Mouse (Mus musculus): ENCODE data around the gene Adora3. TPM values are rescaled to one million over a fixed set of nuclear protein-coding genes. Genes with fewer than 3 reads are reported as not detected.

Gene Adora3
- polyA plus RNA-seq, 1 experiment: 0.19 TPM

- Histone ChIP-seq H3K27ac (ENCODE audit: insufficient read depth, low read depth, low read length) (no peak overlapping the region), H3K36me3 (ENCODE audit: control insufficient read depth, insufficient read depth, low read length) (no peaks in the 10 kb centered on the region), H3K4me1 (ENCODE audit: control insufficient read depth, insufficient read depth, low read length) (no peaks in the 10 kb centered on the region), H3K4me3 (ENCODE audit: insufficient read depth, low read depth, low read length) (no peak overlapping the region), H3K27me3 (replicated peaks; ENCODE audit: control insufficient read depth, insufficient read depth, low read length) (no peaks in the 10 kb centered on the region)
- DNase-seq: no peak
- TF ChIP-seq CTCF (conservative IDR thresholded peaks at IDR 0.05; ENCODE audit: insufficient read depth, insufficient read length, low read depth, low read length) (no peak), POLR2A (IDR thresholded peaks at IDR 0.05; ENCODE audit: low read depth, low read length) (no peak)
- 74% methylated on average over 6 of the region's 6 CpGs for WGBS
Measured at GRCm38 (mm10) chr3:105900266-105900665, 29.6 kb downstream of the Adora3 start.

GRCm38 (mm10) chr3:105900716-105901115 is 30.1 kb downstream of the Adora3 start:
- 63% methylated on average over 3 of the region's 3 CpGs for WGBS
- DNase-seq: peak; percentile 17
- no peaks in the 10 kb centered on the region for H3K4me1 ChIP-seq (ENCODE audit: control insufficient read depth, insufficient read depth, low read length)
- H3K27ac ChIP-seq (ENCODE audit: insufficient read depth, low read depth, low read length): no peak overlapping the region
- H3K36me3 ChIP-seq (ENCODE audit: control insufficient read depth, insufficient read depth, low read length): no peaks in the 10 kb centered on the region
- TF ChIP-seq CTCF (conservative IDR thresholded peaks at IDR 0.05; ENCODE audit: insufficient read depth, insufficient read length, low read depth, low read length) (no peak), POLR2A (IDR thresholded peaks at IDR 0.05; ENCODE audit: low read depth, low read length) (no peak)
- H3K4me3 ChIP-seq (ENCODE audit: insufficient read depth, low read depth, low read length): no peak overlapping the region
- no peaks in the 10 kb centered on the region for H3K27me3 ChIP-seq (replicated peaks; ENCODE audit: control insufficient read depth, insufficient read depth, low read length)

GRCm38 (mm10) chr3:105901468-105901867 is 30.8 kb downstream of the Adora3 start:
- no peak for DNase-seq
- TF ChIP-seq POLR2A (IDR thresholded peaks at IDR 0.05; ENCODE audit: low read depth, low read length): no peak
- TF ChIP-seq CTCF (conservative IDR thresholded peaks at IDR 0.05; ENCODE audit: insufficient read depth, insufficient read length, low read depth, low read length): no peak
- no peak overlapping the region for H3K27ac ChIP-seq (ENCODE audit: insufficient read depth, low read depth, low read length)
- no peak overlapping the region for H3K4me3 ChIP-seq (ENCODE audit: insufficient read depth, low read depth, low read length)
- H3K4me1 ChIP-seq (ENCODE audit: control insufficient read depth, insufficient read depth, low read length): no peaks in the 10 kb centered on the region
- no peaks in the 10 kb centered on the region for H3K27me3 ChIP-seq (replicated peaks; ENCODE audit: control insufficient read depth, insufficient read depth, low read length)
- H3K36me3 ChIP-seq (ENCODE audit: control insufficient read depth, insufficient read depth, low read length): no peaks in the 10 kb centered on the region
- WGBS: 82% methylated on average over 4 of the region's 4 CpGs

GRCm38 (mm10) chr3:105904213-105904612 is 33.6 kb downstream of the Adora3 start:
- no peaks in the 10 kb centered on the region for H3K4me1 ChIP-seq (ENCODE audit: control insufficient read depth, insufficient read depth, low read length)
- no peak for TF ChIP-seq POLR2A (IDR thresholded peaks at IDR 0.05; ENCODE audit: low read depth, low read length)
- no peak for TF ChIP-seq CTCF (conservative IDR thresholded peaks at IDR 0.05; ENCODE audit: insufficient read depth, insufficient read length, low read depth, low read length)
- H3K27me3 ChIP-seq (replicated peaks; ENCODE audit: control insufficient read depth, insufficient read depth, low read length): no peaks in the 10 kb centered on the region
- no peak overlapping the region for H3K4me3 ChIP-seq (ENCODE audit: insufficient read depth, low read depth, low read length)
- H3K27ac ChIP-seq (ENCODE audit: insufficient read depth, low read depth, low read length): no peak overlapping the region
- H3K36me3 ChIP-seq (ENCODE audit: control insufficient read depth, insufficient read depth, low read length): no peaks in the 10 kb centered on the region
- WGBS: 75% methylated on average over 4 of the region's 4 CpGs
- no peak for DNase-seq

GRCm38 (mm10) chr3:105904721-105905120 is 34.1 kb downstream of the Adora3 start:
- no peaks in the 10 kb centered on the region for H3K4me1 ChIP-seq (ENCODE audit: control insufficient read depth, insufficient read depth, low read length)
- H3K27ac ChIP-seq (ENCODE audit: insufficient read depth, low read depth, low read length): no peak overlapping the region
- no peaks in the 10 kb centered on the region for H3K27me3 ChIP-seq (replicated peaks; ENCODE audit: control insufficient read depth, insufficient read depth, low read length)
- no peaks in the 10 kb centered on the region for H3K36me3 ChIP-seq (ENCODE audit: control insufficient read depth, insufficient read depth, low read length)
- no peak for DNase-seq
- TF ChIP-seq CTCF (conservative IDR thresholded peaks at IDR 0.05; ENCODE audit: insufficient read depth, insufficient read length, low read depth, low read length): no peak
- no peak for TF ChIP-seq POLR2A (IDR thresholded peaks at IDR 0.05; ENCODE audit: low read depth, low read length)
- WGBS: 90% methylated on average over 9 of the region's 9 CpGs
- no peak overlapping the region for H3K4me3 ChIP-seq (ENCODE audit: insufficient read depth, low read depth, low read length)

GRCm38 (mm10) chr3:105907956-105908655 is 37.4 kb downstream of the Adora3 start:
- Histone ChIP-seq H3K4me1 (ENCODE audit: control insufficient read depth, insufficient read depth, low read length) (no peaks in the 10 kb centered on the region), H3K36me3 (ENCODE audit: control insufficient read depth, insufficient read depth, low read length) (no peaks in the 10 kb centered on the region), H3K27ac (ENCODE audit: insufficient read depth, low read depth, low read length) (no peak overlapping the region), H3K4me3 (ENCODE audit: insufficient read depth, low read depth, low read length) (no peak overlapping the region), H3K27me3 (replicated peaks; ENCODE audit: control insufficient read depth, insufficient read depth, low read length) (no peaks in the 10 kb centered on the region)
- no peak for DNase-seq
- WGBS: 38% methylated on average over 9 of the region's 9 CpGs
- TF ChIP-seq CTCF (conservative IDR thresholded peaks at IDR 0.05; ENCODE audit: insufficient read depth, insufficient read length, low read depth, low read length): no peak
- no peak for TF ChIP-seq POLR2A (IDR thresholded peaks at IDR 0.05; ENCODE audit: low read depth, low read length)

- WGBS: 89% methylated on average over 4 of the region's 4 CpGs
- no peak overlapping the region for H3K27ac ChIP-seq (ENCODE audit: insufficient read depth, low read depth, low read length)
- H3K4me3 ChIP-seq (ENCODE audit: insufficient read depth, low read depth, low read length): no peak overlapping the region
- no peak for TF ChIP-seq CTCF (conservative IDR thresholded peaks at IDR 0.05; ENCODE audit: insufficient read depth, insufficient read length, low read depth, low read length)
- TF ChIP-seq POLR2A (IDR thresholded peaks at IDR 0.05; ENCODE audit: low read depth, low read length): no peak
- H3K36me3 ChIP-seq (ENCODE audit: control insufficient read depth, insufficient read depth, low read length): no peaks in the 10 kb centered on the region
- H3K27me3 ChIP-seq (replicated peaks; ENCODE audit: control insufficient read depth, insufficient read depth, low read length): no peaks in the 10 kb centered on the region
- DNase-seq: no peak
- no peaks in the 10 kb centered on the region for H3K4me1 ChIP-seq (ENCODE audit: control insufficient read depth, insufficient read depth, low read length)
Measured at GRCm38 (mm10) chr3:105908976-105909375, 38.3 kb downstream of the Adora3 start.
